Mouse (Mus musculus) stomach, postnatal 0 days (tissue): ENCODE data around the gene Zfp609. TPM values are rescaled to one million over a fixed set of nuclear protein-coding genes. Genes with fewer than 3 reads are reported as not detected.

Experiments used
- ATAC-seq: fragments of 200-750 bp; cut with Nextera tagmentation; 2 replicates; pipeline ENCODE4 v1.8.0; 2017; ENCODE audit not compliant: low FRiP score, low TSS enrichment
- DNase-seq: peaks from one replicate; pipeline ENCODE4 v3.0.0-alpha.2; 2016; ENCODE audit warnings: low spot score
- H3K27ac ChIP-seq: fragments of 300-500 bp; sonication (generic); replicated peaks from 2 replicates; pipeline ENCODE4 v1.5.1; 2014; ENCODE audit warnings: mild to moderate bottlenecking, control low read depth
- H3K27me3 ChIP-seq: fragments of 300-500 bp; sonication (generic); 2 replicates; pipeline ENCODE4 v1.6.1; 2014; ENCODE audit warnings: low read length; ENCODE audit not compliant: control insufficient read depth, insufficient read depth
- H3K36me3 ChIP-seq: fragments of 300-500 bp; sonication (generic); 2 replicates; pipeline ENCODE4 v1.6.1; 2014; ENCODE audit warnings: low read length, mixed read lengths; ENCODE audit not compliant: control insufficient read depth, insufficient read depth
- H3K4me1 ChIP-seq: fragments of 300-500 bp; sonication (generic); replicated peaks from 2 replicates; pipeline ENCODE4 v1.6.1; 2014; ENCODE audit warnings: antibody characterized with exemption; ENCODE audit not compliant: control insufficient read depth, insufficient read depth
- H3K4me2 ChIP-seq: fragments of 300-500 bp; sonication (generic); replicated peaks from 2 replicates; pipeline ENCODE4 v1.6.1; 2014; ENCODE audit warnings: low read depth, mild to moderate bottlenecking, control low read depth, moderate library complexity
- H3K4me3 ChIP-seq: fragments of 300-500 bp; sonication (generic); 2 replicates; pipeline ENCODE4 v1.5.1; 2014; ENCODE audit warnings: low read depth, low read length, control low read depth
- H3K9ac ChIP-seq: fragments of 300-500 bp; sonication (generic); 2 replicates; pipeline ENCODE4 v1.6.1; 2014; ENCODE audit warnings: mild to moderate bottlenecking, low read length, control low read depth, mixed read lengths
- H3K9me3 ChIP-seq: fragments of 300-500 bp; sonication (generic); 2 replicates; pipeline ENCODE4 v1.6.1; 2016; ENCODE audit warnings: low read length; ENCODE audit not compliant: control insufficient read depth
- CTCF ChIP-seq: IDR thresholded peaks from 2 replicates; pipeline ENCODE4 v1.5.1; 2016; ENCODE audit warnings: antibody characterized with exemption, low read depth, mild to moderate bottlenecking, moderate library complexity
- EP300 ChIP-seq: optimal IDR thresholded peaks from 2 replicates; pipeline ENCODE3; 2016; ENCODE audit warnings: antibody characterized with exemption
- WGBS: fragments of 180-500 bp; shearing (Covaris S2); extraction: QIAGEN DNeasy Blood & Tissue Kit; methylation state at CpG from one replicate; pipeline ENCODE4 v1.1.7; 2014; 5-methylcytosine and 5-hydroxymethylcytosine counted together
- polyA plus RNA-seq: library from polyadenylated mRNA; unstranded; fragments of >200 nt; fragmentation: Nextera tagmentation; extraction: Ambion mirVana; gene quantifications from 2 replicates; pipeline ENCODE4 v1.2.1, GENCODE M21; 2015

Zfp609 gene
- polyA plus RNA-seq, 1 experiment from 2014 or later, result 2.4 TPM

GRCm38 (mm10) chr9:65773783-65774182 is 53.6 kb downstream of the Zfp609 start:
- TF ChIP-seq CTCF (peak; percentile 20), EP300 (no peak)
- Histone ChIP-seq H3K27me3 (no peaks in the 10 kb centered on the region), H3K36me3 (no peaks in the 10 kb centered on the region), H3K4me3 (no peak overlapping the region), H3K9me3 (no peaks in the 10 kb centered on the region), H3K27ac (no peak overlapping the region), H3K9ac (no peak overlapping the region), H3K4me2 (no peak overlapping the region), H3K4me1 (no peaks in the 10 kb centered on the region)
- DNase-seq, result no peak
- WGBS, result 97% methylated on average over 7 of the region's 7 CpGs
- no peak for ATAC-seq

- no peak for DNase-seq
These were observed 56.2 kb downstream of the Zfp609 start for GRCm38 (mm10) chr9:65771011-65771664.

GRCm38 (mm10) chr9:65762728-65763127 is 64.6 kb downstream of the Zfp609 start:
- Histone ChIP-seq H3K4me2 (no peak overlapping the region), H3K9me3 (no peaks in the 10 kb centered on the region), H3K4me3 (no peak overlapping the region), H3K36me3 (no peaks in the 10 kb centered on the region), H3K27ac (no peak overlapping the region), H3K27me3 (no peaks in the 10 kb centered on the region), H3K4me1 (no peaks in the 10 kb centered on the region), H3K9ac (no peak overlapping the region)
- TF ChIP-seq EP300, result no peak
- TF ChIP-seq CTCF, result no peak
- DNase-seq, result no peak
- WGBS, result 89% methylated on average over 4 of the region's 4 CpGs
- ATAC-seq, result no peak

More at GRCm38 (mm10) chr9:65771011-65771664, 56.2 kb downstream of the Zfp609 start:
- H3K4me2 ChIP-seq, result no peak overlapping the region
- ATAC-seq, result no peak
- H3K27ac ChIP-seq, result no peak overlapping the region
- H3K36me3 ChIP-seq, result no peaks in the 10 kb centered on the region
- no peak overlapping the region for H3K4me3 ChIP-seq
- H3K9ac ChIP-seq, result no peak overlapping the region
- TF ChIP-seq EP300, result no peak
- H3K27me3 ChIP-seq, result no peaks in the 10 kb centered on the region
- no peaks in the 10 kb centered on the region for H3K9me3 ChIP-seq
- WGBS, result 41% methylated on average over 11 of the region's 11 CpGs
- no peaks in the 10 kb centered on the region for H3K4me1 ChIP-seq

GRCm38 (mm10) chr9:65759992-65760391 is 67.4 kb downstream of the Zfp609 start:
- Histone ChIP-seq H3K27me3 (no peaks in the 10 kb centered on the region), H3K9ac (no peak overlapping the region), H3K36me3 (no peaks in the 10 kb centered on the region), H3K27ac (no peak overlapping the region), H3K4me3 (no peak overlapping the region), H3K4me1 (no peaks in the 10 kb centered on the region), H3K4me2 (no peak overlapping the region), H3K9me3 (no peaks in the 10 kb centered on the region)
- DNase-seq (peak; percentile 35), ATAC-seq (peak; percentile 51; the same call in 1 of the 2 replicates)
- WGBS, result 54% methylated on average over 8 of the region's 8 CpGs
- TF ChIP-seq CTCF (0 out of 2 replicates have a peak, but pooled peaks have one; percentile 10), EP300 (no peak)

GRCm38 (mm10) chr9:65759256-65759655 is 68.1 kb downstream of the Zfp609 start:
- H3K4me1 ChIP-seq, result no peaks in the 10 kb centered on the region
- H3K9ac ChIP-seq, result no peak overlapping the region
- ATAC-seq (no peak), DNase-seq (no peak)
- no peaks in the 10 kb centered on the region for H3K9me3 ChIP-seq
- no peak overlapping the region for H3K4me2 ChIP-seq
- H3K27ac ChIP-seq, result no peak overlapping the region
- no peaks in the 10 kb centered on the region for H3K27me3 ChIP-seq
- H3K36me3 ChIP-seq, result no peaks in the 10 kb centered on the region
- H3K4me3 ChIP-seq, result no peak overlapping the region
- 94% methylated on average over 5 of the region's 5 CpGs for whole genome bisulfite sequencing
- no peak for TF ChIP-seq EP300
- no peak for TF ChIP-seq CTCF

GRCm38 (mm10) chr9:65757826-65758225 is 69.5 kb downstream of the Zfp609 start:
- H3K4me1 ChIP-seq, result no peaks in the 10 kb centered on the region
- no peaks in the 10 kb centered on the region for H3K36me3 ChIP-seq
- TF ChIP-seq CTCF (no peak), EP300 (no peak)
- ATAC-seq, result no peak
- H3K27ac ChIP-seq, result no peak overlapping the region
- 66% methylated on average over 3 of the region's 3 CpGs for WGBS
- no peaks in the 10 kb centered on the region for H3K27me3 ChIP-seq
- H3K4me3 ChIP-seq, result no peak overlapping the region
- H3K9me3 ChIP-seq, result no peaks in the 10 kb centered on the region
- no peak overlapping the region for H3K9ac ChIP-seq
- no peak overlapping the region for H3K4me2 ChIP-seq
- DNase-seq, result no peak
